Mouse (Mus musculus): ENCODE results near the gene Rnase1. TPM values are rescaled to one million over a fixed set of nuclear protein-coding genes. Genes with fewer than 3 reads are reported as not detected.

Gene Rnase1
- total and polyA plus RNA-seq, 3 experiments, result 0.17 TPM; not detected in 2

GRCm38 (mm10) chr14:51104366-51104765 lies 42.2 kb downstream of the Rnase1 start:
- dilution Hi-C loops (cut with MboI; ENCODE audit: extremely low pct_ligation_motif_present, extremely low pct_unique_long_range_greater_than_20kb, low sequenced_read_pairs), result no loop called here

DNA sequence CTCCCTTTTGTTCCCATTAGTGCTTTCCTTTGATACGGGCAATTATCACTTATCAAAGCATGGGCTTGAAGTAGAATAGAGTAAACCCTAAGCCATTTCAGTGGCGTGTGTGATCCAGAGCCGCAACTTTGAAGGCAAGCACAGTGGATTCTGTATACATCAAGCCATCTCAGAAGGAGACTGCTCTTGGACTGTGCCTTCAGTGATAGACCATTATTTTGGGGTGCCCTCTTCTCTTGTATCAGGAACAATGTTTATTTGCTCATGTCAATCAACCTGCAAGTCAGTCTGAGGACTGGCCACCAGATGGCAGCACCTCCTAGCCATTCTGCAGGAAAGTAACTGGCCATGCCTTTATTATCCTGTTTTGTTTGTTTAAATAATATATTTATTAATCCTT lies 43.4 kb downstream of the Rnase1 start:
- Histone ChIP-seq H3K9ac (ENCODE audit: insufficient read depth, low read depth) (no peak overlapping the region), H3K36me3 (replicated peaks in 1 of 2; ENCODE audit: control insufficient read depth in 1 of 2, insufficient read depth in 1 of 2, low read length in 1 of 2) (no peaks in the 10 kb centered on the region), H3K27me3 (replicated peaks) (no peaks in the 10 kb centered on the region), H3K4me2 (ENCODE audit: insufficient read depth, low read depth, poor library complexity, severe bottlenecking) (no peak overlapping the region), H3K4me1 (ENCODE audit: control insufficient read depth in 1 of 2, insufficient read depth in 2 of 2) (peaks cover 18 to 31% of the 10 kb centered on the region in 2 experiments), H3K4me3 (replicated peaks in 1 of 3; ENCODE audit: low read depth in 2 of 3, low read length in 2 of 3, poor library complexity in 1 of 3) (no peak overlapping the region), H3K27ac (ENCODE audit: insufficient read depth, low read depth) (no peak overlapping the region), H3K79me2 (replicated peaks; ENCODE audit: control insufficient read depth, extremely low read depth, insufficient read depth, poor library complexity, severe bottlenecking) (no peaks in the 10 kb centered on the region), H3K9me3 (replicated peaks; ENCODE audit: low read length) (no peaks in the 10 kb centered on the region)
- dilution Hi-C loops (cut with MboI; ENCODE audit: extremely low pct_ligation_motif_present, extremely low pct_unique_long_range_greater_than_20kb, low sequenced_read_pairs) (no loop called here), in situ Hi-C loops (cut with MboI; ENCODE audit: low pct_ligation_motif_present, low pct_unique_long_range_greater_than_20kb, low sequenced_read_pairs) (loop anchor here (5.0 to 25.0 kb wide), 2 partner anchors 164 to 359 kb away; partner anchors contain the start of gene Vmn2r89)
- DNase-seq (ENCODE audit: extremely low read depth), result peak; percentile 66
- TF ChIP-seq ZMIZ1 (IDR thresholded peaks at IDR 0.05; ENCODE audit: low read depth, low read length), result no peak
- TF ChIP-seq NRF1 (IDR thresholded peaks at IDR 0.05; ENCODE audit: low read depth, low read length), result no peak
- peak; percentile 93 for TF ChIP-seq ZC3H11A (IDR thresholded peaks at IDR 0.05; ENCODE audit: low read depth, low read length)
- TF ChIP-seq MAZ (IDR thresholded peaks at IDR 0.05; ENCODE audit: low read depth, low read length), result no peak
- TF ChIP-seq CTCF (conservative IDR thresholded peaks at IDR 0.05 in 1 of 2, IDR thresholded peaks at IDR 0.05 in 1 of 2; ENCODE audit: low read depth in 2 of 2, low read length in 2 of 2), result peak; percentile 63 to 90
- TF ChIP-seq MEF2A (IDR thresholded peaks at IDR 0.05; ENCODE audit: borderline replicate concordance, low read depth, low read length), result 0 out of 2 replicates have a peak, but pooled peaks have one; percentile 46
- TF ChIP-seq KAT2A (IDR thresholded peaks at IDR 0.05; ENCODE audit: insufficient replicate concordance, low read length), result no peak
- peak; percentile 96 for TF ChIP-seq SMC3 (IDR thresholded peaks at IDR 0.05; ENCODE audit: low read depth, low read length)
- no peak for TF ChIP-seq ZNF384 (IDR thresholded peaks at IDR 0.05; ENCODE audit: low read depth, low read length)
- no peak for TF ChIP-seq ETS1 (conservative IDR thresholded peaks at IDR 0.05; ENCODE audit: low read depth, low read length)
- no peak for TF ChIP-seq UBTF (IDR thresholded peaks at IDR 0.05; ENCODE audit: low read depth, low read length)
- no peak for TF ChIP-seq MYC (IDR thresholded peaks at IDR 0.05; ENCODE audit: low read depth, low read length)
- TF ChIP-seq USF1 (IDR thresholded peaks at IDR 0.05; ENCODE audit: low read depth, low read length), result no peak
- no peak for TF ChIP-seq NELFE (IDR thresholded peaks at IDR 0.05; ENCODE audit: low read depth, low read length)
- TF ChIP-seq CHD1 (IDR thresholded peaks at IDR 0.05; ENCODE audit: low read depth, low read length), result no peak
- no peak for TF ChIP-seq MXI1 (IDR thresholded peaks at IDR 0.05; ENCODE audit: low read depth, low read length)
- TF ChIP-seq USF2 (conservative IDR thresholded peaks at IDR 0.05; ENCODE audit: low read depth, low read length), result no peak
- TF ChIP-seq TBP (conservative IDR thresholded peaks at IDR 0.05; ENCODE audit: low read depth, low read length), result no peak
- no peak for TF ChIP-seq BHLHE40 (IDR thresholded peaks at IDR 0.05; ENCODE audit: low read depth, low read length)
- TF ChIP-seq MAFK (IDR thresholded peaks at IDR 0.05; ENCODE audit: insufficient replicate concordance, low read length), result no peak
- no peak for TF ChIP-seq SIN3A (IDR thresholded peaks at IDR 0.05; ENCODE audit: low read length)
- peak; percentile 96 for TF ChIP-seq RAD21 (IDR thresholded peaks at IDR 0.05; ENCODE audit: low read depth, low read length)
- no peak for TF ChIP-seq JUN (IDR thresholded peaks at IDR 0.05; ENCODE audit: insufficient read depth, low read depth, low read length)
- no peak for TF ChIP-seq CHD2 (IDR thresholded peaks at IDR 0.05; ENCODE audit: low read length)
- TF ChIP-seq GABPA (IDR thresholded peaks at IDR 0.05; ENCODE audit: insufficient replicate concordance, low read depth, low read length), result no peak
- TF ChIP-seq ELF1 (IDR thresholded peaks at IDR 0.05; ENCODE audit: low read depth, low read length), result no peak
- no peak for TF ChIP-seq RCOR1 (conservative IDR thresholded peaks at IDR 0.05; ENCODE audit: low read depth, low read length)
- TF ChIP-seq HCFC1 (IDR thresholded peaks at IDR 0.05; ENCODE audit: low read depth, low read length), result no peak

More at GRCm38 (mm10) chr14:51104366-51104765, 42.2 kb downstream of the Rnase1 start:
- Histone ChIP-seq H3K9me3 (replicated peaks; ENCODE audit: low read length) (no peaks in the 10 kb centered on the region), H3K79me2 (replicated peaks; ENCODE audit: control insufficient read depth, extremely low read depth, insufficient read depth, poor library complexity, severe bottlenecking) (no peaks in the 10 kb centered on the region), H3K4me3 (replicated peaks in 1 of 3; ENCODE audit: low read depth in 2 of 3, low read length in 2 of 3, poor library complexity in 1 of 3) (no peak overlapping the region), H3K9ac (ENCODE audit: insufficient read depth, low read depth) (no peak overlapping the region), H3K4me1 (ENCODE audit: control insufficient read depth in 1 of 2, insufficient read depth in 2 of 2) (peaks cover 16 to 36% of the 10 kb centered on the region in 2 experiments), H3K27me3 (replicated peaks) (no peaks in the 10 kb centered on the region), H3K36me3 (replicated peaks in 1 of 2; ENCODE audit: control insufficient read depth in 1 of 2, insufficient read depth in 1 of 2, low read length in 1 of 2) (no peaks in the 10 kb centered on the region), H3K27ac (ENCODE audit: insufficient read depth, low read depth) (no peak overlapping the region), H3K4me2 (ENCODE audit: insufficient read depth, low read depth, poor library complexity, severe bottlenecking) (no peak overlapping the region)
- no peak for DNase-seq (ENCODE audit: extremely low read depth)
- no peak for TF ChIP-seq JUN (IDR thresholded peaks at IDR 0.05; ENCODE audit: insufficient read depth, low read depth, low read length)
- no peak for TF ChIP-seq NRF1 (IDR thresholded peaks at IDR 0.05; ENCODE audit: low read depth, low read length)
- TF ChIP-seq KAT2A (IDR thresholded peaks at IDR 0.05; ENCODE audit: insufficient replicate concordance, low read length), result no peak
- TF ChIP-seq EP300 (IDR thresholded peaks at IDR 0.05; ENCODE audit: low read length), result no peak
- TF ChIP-seq NELFE (IDR thresholded peaks at IDR 0.05; ENCODE audit: low read depth, low read length), result no peak
- TF ChIP-seq MAFK (IDR thresholded peaks at IDR 0.05; ENCODE audit: insufficient replicate concordance, low read length), result no peak
- no peak for TF ChIP-seq ZMIZ1 (IDR thresholded peaks at IDR 0.05; ENCODE audit: low read depth, low read length)
- TF ChIP-seq BHLHE40 (IDR thresholded peaks at IDR 0.05; ENCODE audit: low read depth, low read length), result no peak
- TF ChIP-seq CTCF (conservative IDR thresholded peaks at IDR 0.05 in 1 of 2, IDR thresholded peaks at IDR 0.05 in 1 of 2; ENCODE audit: low read depth in 2 of 2, low read length in 2 of 2), result no peak
- TF ChIP-seq SIN3A (IDR thresholded peaks at IDR 0.05; ENCODE audit: low read length), result no peak
- no peak for TF ChIP-seq E2F4 (IDR thresholded peaks at IDR 0.05; ENCODE audit: insufficient replicate concordance, low read depth, low read length)
- no peak for TF ChIP-seq SMC3 (IDR thresholded peaks at IDR 0.05; ENCODE audit: low read depth, low read length)
- TF ChIP-seq GABPA (IDR thresholded peaks at IDR 0.05; ENCODE audit: insufficient replicate concordance, low read depth, low read length), result no peak
- no peak for TF ChIP-seq ELF1 (IDR thresholded peaks at IDR 0.05; ENCODE audit: low read depth, low read length)
- in situ Hi-C loops (cut with MboI; ENCODE audit: low pct_ligation_motif_present, low pct_unique_long_range_greater_than_20kb, low sequenced_read_pairs), result loop anchor here (5.0 to 25.0 kb wide), 2 partner anchors 163 to 358 kb away; partner anchors contain the start of gene Vmn2r89

Data from CH12.LX (cell line).